Mouse (Mus musculus) midbrain, postnatal 0 days (tissue): ENCODE results near the gene Alg5. TPM values are rescaled to one million over a fixed set of nuclear protein-coding genes. Genes with fewer than 3 reads are reported as not detected.

Source experiments
- ATAC-seq: fragments of 200-750 bp; cut with Nextera tagmentation; 2 replicates; pipeline ENCODE4 v1.8.0; 2017; ENCODE audit warnings: moderate number of reproducible peaks, mild to moderate bottlenecking, moderate TSS enrichment, moderate library complexity; ENCODE audit not compliant: low FRiP score
- DNase-seq: peaks from one replicate; pipeline ENCODE4 v3.0.0-alpha.2; 2015; ENCODE audit warnings: low spot score
- H3K27ac ChIP-seq: fragments of 300-500 bp; sonication (generic); 2 replicates; pipeline ENCODE4 v1.5.1; 2014; ENCODE audit warnings: low read depth, mild to moderate bottlenecking, low read length, mixed read lengths
- H3K27me3 ChIP-seq: fragments of 300-500 bp; sonication (generic); 2 replicates; pipeline ENCODE4 v1.6.1; 2014; ENCODE audit warnings: low read length, control low read depth, mixed read lengths; ENCODE audit not compliant: insufficient read depth
- H3K36me3 ChIP-seq: fragments of 300-500 bp; sonication (generic); 2 replicates; pipeline ENCODE4 v1.6.1; 2014; ENCODE audit warnings: low read length, control low read depth, mixed read lengths; ENCODE audit not compliant: insufficient read depth
- H3K4me1 ChIP-seq: fragments of 300-500 bp; sonication (generic); 2 replicates; pipeline ENCODE4 v1.6.1; 2014; ENCODE audit warnings: mild to moderate bottlenecking, control low read depth, antibody characterized with exemption, low read length, mixed read lengths; ENCODE audit not compliant: insufficient read depth
- H3K4me2 ChIP-seq: fragments of 300-500 bp; sonication (generic); 2 replicates; pipeline ENCODE4 v1.6.1; 2014; ENCODE audit warnings: low read depth, mild to moderate bottlenecking, low read length, mixed read lengths; ENCODE audit not compliant: poor library complexity, severe bottlenecking
- H3K4me3 ChIP-seq: fragments of 300-500 bp; sonication (generic); 2 replicates; pipeline ENCODE4 v1.5.1; 2014; ENCODE audit warnings: low read depth, mild to moderate bottlenecking, low read length, moderate library complexity
- H3K9ac ChIP-seq: fragments of 300-500 bp; sonication (generic); replicated peaks from 2 replicates; pipeline ENCODE4 v1.6.1; 2014; ENCODE audit warnings: mild to moderate bottlenecking, low read length, moderate library complexity, mixed read lengths; ENCODE audit not compliant: poor library complexity, severe bottlenecking
- H3K9me3 ChIP-seq: fragments of 300-500 bp; sonication (generic); 2 replicates; pipeline ENCODE4 v1.6.1; 2016; ENCODE audit warnings: low read length, control low read depth
- CTCF ChIP-seq: IDR thresholded peaks from 2 replicates; pipeline ENCODE4 v1.5.1; 2016; ENCODE audit warnings: antibody characterized with exemption, mild to moderate bottlenecking
- WGBS: fragments of 180-500 bp; shearing (Covaris S2); extraction: QIAGEN DNeasy Blood & Tissue Kit; methylation state at CpG from one replicate; pipeline ENCODE4 v1.1.7; 2014; 5-methylcytosine and 5-hydroxymethylcytosine counted together
- polyA plus RNA-seq: library from polyadenylated mRNA; unstranded; fragments of >200 nt; fragmentation: Nextera tagmentation; extraction: Ambion mirVana; gene quantifications from 2 replicates; pipeline ENCODE4 v1.2.1, GENCODE M21; 2015
- total RNA-seq: library from RNA; depleted of rRNA; stranded (reverse); fragments of >200 nt; gene quantifications from 2 replicates; pipeline ENCODE4 v1.2.3, GENCODE M21; 2014; rRNA removed

Alg5 gene
- total and polyA plus RNA-seq, 2 experiments from 2014 or later: 18.9 to 65.8 TPM

- H3K36me3 ChIP-seq: no peaks in the 10 kb centered on the region
- DNase-seq (no peak), ATAC-seq (peak; percentile 34; the same call in 1 of the 2 replicates)
- no peak overlapping the region for H3K4me2 ChIP-seq
- WGBS: 82% methylated on average over 10 of the region's 10 CpGs
- no peak for TF ChIP-seq CTCF
- no peak overlapping the region for H3K4me3 ChIP-seq
- no peaks in the 10 kb centered on the region for H3K4me1 ChIP-seq
- no peaks in the 10 kb centered on the region for H3K9me3 ChIP-seq
- H3K27me3 ChIP-seq: no peaks in the 10 kb centered on the region
- no peak overlapping the region for H3K9ac ChIP-seq
- H3K27ac ChIP-seq: no peak overlapping the region
These were observed 56.7 kb downstream of the Alg5 start for GRCm38 (mm10) chr3:54791822-54792677.

DNA sequence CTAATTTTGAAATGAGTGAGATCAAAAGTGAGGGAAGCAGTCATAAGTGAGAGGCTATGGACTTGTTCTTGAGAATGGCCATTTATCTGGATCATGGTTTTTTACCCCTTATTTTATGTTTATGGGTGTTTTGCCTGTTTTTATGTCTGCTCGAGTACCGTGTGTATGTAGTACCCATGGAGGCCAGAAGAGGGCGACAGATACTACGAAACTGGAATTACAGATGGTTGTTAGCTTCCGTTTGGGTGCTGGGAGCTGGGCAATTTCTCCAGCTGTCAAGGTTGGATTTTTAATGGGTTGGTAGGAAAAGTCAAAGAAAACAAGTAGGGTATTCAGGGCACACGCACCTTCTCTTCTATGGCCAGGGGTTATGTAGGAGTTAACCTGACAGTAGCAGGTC, 58.4 kb downstream of the Alg5 start:
- H3K4me3 ChIP-seq: no peak overlapping the region
- DNase-seq: no peak
- TF ChIP-seq CTCF: peak; percentile 42
- H3K4me1 ChIP-seq: no peaks in the 10 kb centered on the region
- H3K9me3 ChIP-seq: no peaks in the 10 kb centered on the region
- H3K9ac ChIP-seq: no peak overlapping the region
- H3K27ac ChIP-seq: no peak overlapping the region
- ATAC-seq: no peak
- H3K36me3 ChIP-seq: no peaks in the 10 kb centered on the region
- 87% methylated on average over 6 of the region's 6 CpGs for WGBS
- no peaks in the 10 kb centered on the region for H3K27me3 ChIP-seq
- no peak overlapping the region for H3K4me2 ChIP-seq

DNA sequence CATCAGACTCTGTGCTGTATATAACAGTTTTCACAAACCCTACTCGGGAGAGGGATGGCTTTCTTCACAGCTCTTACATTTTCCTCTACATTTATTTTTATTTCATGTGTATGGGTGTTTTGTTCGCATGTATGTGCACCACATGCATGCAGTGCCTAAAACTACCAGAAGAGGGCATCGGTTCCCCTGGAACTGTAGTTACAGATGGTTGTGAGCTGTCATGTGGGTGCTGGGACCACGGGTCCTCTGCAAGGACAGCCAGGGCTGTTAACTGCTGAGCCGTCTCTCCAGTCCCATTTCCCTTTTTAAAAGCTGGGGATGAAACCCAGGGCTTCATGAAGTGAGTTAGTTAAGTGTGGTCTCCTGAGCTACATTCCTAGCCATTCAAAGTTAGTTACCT, 60.0 kb downstream of the Alg5 start:
- Histone ChIP-seq H3K9ac (no peak overlapping the region), H3K36me3 (no peaks in the 10 kb centered on the region), H3K4me2 (no peak overlapping the region), H3K27me3 (no peaks in the 10 kb centered on the region), H3K27ac (no peak overlapping the region), H3K4me1 (no peaks in the 10 kb centered on the region), H3K4me3 (no peak overlapping the region), H3K9me3 (no peaks in the 10 kb centered on the region)
- WGBS: 90% methylated on average over 5 of the region's 5 CpGs
- peak; percentile 38 for TF ChIP-seq CTCF
- DNase-seq (no peak), ATAC-seq (no peak)

GRCm38 (mm10) chr3:54795806-54796205, 60.5 kb downstream of the Alg5 start:
- Histone ChIP-seq H3K9ac (no peak overlapping the region), H3K4me3 (no peak overlapping the region), H3K4me1 (no peaks in the 10 kb centered on the region), H3K36me3 (no peaks in the 10 kb centered on the region), H3K27ac (no peak overlapping the region), H3K9me3 (no peaks in the 10 kb centered on the region), H3K27me3 (no peaks in the 10 kb centered on the region), H3K4me2 (no peak overlapping the region)
- ATAC-seq (no peak), DNase-seq (no peak)
- TF ChIP-seq CTCF: peak; percentile 56
- 100% methylated on average over 1 of the region's 1 CpGs for WGBS

- DNase-seq (peak; percentile 60), ATAC-seq (peak; percentile 49; the same call in 1 of the 2 replicates)
- Histone ChIP-seq H3K36me3 (no peaks in the 10 kb centered on the region), H3K9me3 (no peaks in the 10 kb centered on the region), H3K9ac (no peak overlapping the region), H3K4me3 (no peak overlapping the region), H3K27ac (no peak overlapping the region), H3K27me3 (no peaks in the 10 kb centered on the region), H3K4me2 (no peak overlapping the region), H3K4me1 (no peaks in the 10 kb centered on the region)
- 37% methylated on average over 16 of the region's 16 CpGs for WGBS
- TF ChIP-seq CTCF: peak; percentile 71
These were observed 61.9 kb downstream of the Alg5 start for GRCm38 (mm10) chr3:54797211-54797610.

Other genes with a start within 250 kb of the Alg5 start
- gene Supt20, start 42.7 kb upstream of the Alg5 start, total RNA-seq: 34.7 and 44.6 TPM in 2 replicates
- gene Supt20, start 42.7 kb upstream of the Alg5 start, polyA plus RNA-seq: 57.2 and 60.8 TPM in 2 replicates
- not detected in 2 replicates for gene Gm21958, start 21.2 kb upstream of the Alg5 start, total RNA-seq
- 0.87 TPM in 1 of 2 replicates, not detected in the other for gene Gm21958, start 21.2 kb upstream of the Alg5 start, polyA plus RNA-seq
- gene Exosc8, start 146 bp upstream of the Alg5 start, total RNA-seq: 41.4 and 44.3 TPM in 2 replicates
- gene Exosc8, start 146 bp upstream of the Alg5 start, polyA plus RNA-seq: 68.4 and 71.4 TPM in 2 replicates
- gene Smad9, start 20.0 kb downstream of the Alg5 start, total RNA-seq: 4.6 and 6.0 TPM in 2 replicates
- gene Smad9, start 20.0 kb downstream of the Alg5 start, polyA plus RNA-seq: 0.67 and 0.69 TPM in 2 replicates
- gene Rfxap, start 72.3 kb downstream of the Alg5 start, total RNA-seq: 44.8 and 65.9 TPM in 2 replicates
- gene Rfxap, start 72.3 kb downstream of the Alg5 start, polyA plus RNA-seq: 42.6 and 48.2 TPM in 2 replicates
- 26.7 and 29.0 TPM in 2 replicates for gene Sertm1, start 180.3 kb downstream of the Alg5 start, total RNA-seq
- gene Sertm1, start 180.3 kb downstream of the Alg5 start, polyA plus RNA-seq: 1.9 and 2.0 TPM in 2 replicates